ENCODE assay signal across 8 mouse cellular contexts in the genomic region with DNA sequence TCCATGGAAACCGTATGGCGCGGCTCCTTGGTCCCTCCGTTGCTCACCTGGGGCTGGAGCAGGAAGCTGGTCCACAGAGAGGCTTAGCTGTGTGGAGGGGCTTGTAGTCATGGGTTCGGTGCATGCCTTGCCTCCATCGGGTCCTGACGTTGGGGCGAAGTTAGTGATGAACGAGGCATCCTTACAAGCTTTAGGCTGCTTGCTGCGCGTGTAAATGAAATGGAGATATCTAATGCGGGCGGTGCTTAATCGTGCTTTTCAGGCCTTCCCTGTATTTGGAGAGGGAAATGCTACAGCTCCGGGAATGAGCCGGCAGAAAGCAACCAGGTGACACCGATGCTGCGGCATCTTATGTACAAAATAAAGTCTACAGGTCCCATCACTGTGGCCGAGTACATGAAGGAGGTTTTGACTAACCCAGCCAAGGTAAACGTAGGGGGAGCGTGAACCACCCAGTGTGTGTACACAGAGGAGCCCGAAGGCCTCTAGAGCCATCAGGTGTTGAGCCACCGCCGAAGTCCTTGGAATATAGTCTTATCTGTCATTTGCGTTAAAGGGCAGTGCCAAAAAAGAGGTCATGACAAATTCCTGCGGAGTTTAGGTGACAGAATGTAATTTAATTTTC. TPM values are rescaled to one million over a fixed set of nuclear protein-coding genes. Genes with fewer than 3 reads are reported as not detected.
DNase-seq lines count a peak whose midpoint lies in the region; ATAC-seq and TF ChIP-seq lines count a peak whose summit lies in the region.

No protein-coding gene starts in this region.

- ATAC-seq in forebrain, embryonic 13.5 days = peak; percentile 29; the same call in 1 of the 2 replicates
- ATAC-seq in liver, embryonic 13.5 days (ENCODE audit: low read depth) = peak; percentile 18
- ATAC-seq in monocyte, adult 5-6 weeks (replicated peaks; ENCODE audit: insufficient number of reproducible peaks, low FRiP score, low TSS enrichment, poor library complexity, severe bottlenecking) = no peak

- 7% methylated on average over 26 of the region's 26 CpGs for WGBS in heart, adult 2 months
- 10% methylated on average over 26 of the region's 26 CpGs for WGBS in forebrain, embryonic 13.5 days
- 6% methylated on average over 26 of the region's 26 CpGs for WGBS in liver, embryonic 13.5 days (ENCODE audit: insufficient replicate concordance)

- DNase-seq in heart, adult 2 months = no peak
- no peak for DNase-seq in heart, postnatal 36 days
- DNase-seq in ES-CJ7 (ENCODE audit: low read depth, low spot score) = peak; percentile 17
- no peak for DNase-seq in liver, embryonic 13.5 days
- no peak for DNase-seq in layer of hippocampus, adult 9-10 months (ENCODE audit: low spot score)
- DNase-seq in adrenal gland, postnatal 36 days = no peak

- TF ChIP-seq CTCF in heart, adult 2 months (IDR thresholded peaks at IDR 0.05) = no peak

- peak overlapping the region; percentile 70 for H3K4me2 ChIP-seq in forebrain, embryonic 13.5 days
- H3K4me2 ChIP-seq in liver, embryonic 13.5 days = peak overlapping the region; percentile 83

- H3K4me3 ChIP-seq in heart, adult 2 months = peak overlapping the region; percentile 88
- peak overlapping the region; percentile 89 for H3K4me3 ChIP-seq in forebrain, embryonic 13.5 days
- peak overlapping the region; percentile 91 for H3K4me3 ChIP-seq in liver, embryonic 13.5 days (replicated peaks)

- H3K79me2 ChIP-seq in heart, adult 2 months (replicated peaks; ENCODE audit: control insufficient read depth, insufficient read depth, low read length) = peaks cover 1% of the 10 kb centered on the region; the same call in 1 of the 2 replicates

- H3K27ac ChIP-seq in heart, adult 2 months = peak overlapping the region; percentile 62
- H3K27ac ChIP-seq in forebrain, embryonic 13.5 days = 0 out of 2 replicates have a peak overlapping the region, but pooled peaks have one; percentile 31
- peak overlapping the region; percentile 53 for H3K27ac ChIP-seq in liver, embryonic 13.5 days

- H3K4me1 ChIP-seq in heart, adult 2 months (ENCODE audit: control insufficient read depth, insufficient read depth, low read length) = peaks cover 5% of the 10 kb centered on the region
- peaks cover 36% of the 10 kb centered on the region for H3K4me1 ChIP-seq in forebrain, embryonic 13.5 days
- H3K4me1 ChIP-seq in liver, embryonic 13.5 days (replicated peaks) = peaks cover 47% of the 10 kb centered on the region

- no peak for TF ChIP-seq EP300 in heart, adult 2 months (IDR thresholded peaks at IDR 0.05; ENCODE audit: insufficient read depth, low read depth, low read length)

- peaks cover 13% of the 10 kb centered on the region for H3K36me3 ChIP-seq in heart, adult 2 months (ENCODE audit: control insufficient read depth, insufficient read depth, low read length)
- H3K36me3 ChIP-seq in forebrain, embryonic 13.5 days (ENCODE audit: poor library complexity, severe bottlenecking) = peaks cover 47% of the 10 kb centered on the region
- H3K36me3 ChIP-seq in liver, embryonic 13.5 days = peaks cover 45% of the 10 kb centered on the region

- H3K27me3 ChIP-seq in heart, adult 2 months (ENCODE audit: control insufficient read depth, insufficient read depth, low read length) = no peaks in the 10 kb centered on the region
- no peaks in the 10 kb centered on the region for H3K27me3 ChIP-seq in forebrain, embryonic 13.5 days
- no peaks in the 10 kb centered on the region for H3K27me3 ChIP-seq in liver, embryonic 13.5 days

- intact Hi-C loops in heart, adult 2 months (cut with DNase I) = loop anchor here (1.0 to 10.0 kb wide), 4 partner anchors 21 to 203 kb away; partner anchors contain the start of genes Cebpzos, Gpatch11, Heatr5b and Prkd3
- intact Hi-C loops in heart, postnatal 36 days (cut with DNase I) = loop anchor here (5.0 kb wide), 2 partner anchors 85 to 100 kb away; partner anchors contain the start of genes Gpatch11, Heatr5b and Prkd3

- TF ChIP-seq POLR2A in heart, adult 2 months (IDR thresholded peaks at IDR 0.05; ENCODE audit: insufficient read depth, low read depth, low read length) = 0 out of 2 replicates have a peak, but pooled peaks have one; percentile 1

- no peaks in the 10 kb centered on the region for H3K9me3 ChIP-seq in forebrain, embryonic 13.5 days (replicated peaks)
- H3K9me3 ChIP-seq in liver, embryonic 13.5 days (replicated peaks) = no peaks in the 10 kb centered on the region

- H3K9ac ChIP-seq in heart, adult 2 months (ENCODE audit: low read depth, low read length) = peak overlapping the region; percentile 82
- H3K9ac ChIP-seq in forebrain, embryonic 13.5 days = peak overlapping the region; percentile 76
- peak overlapping the region; percentile 84 for H3K9ac ChIP-seq in liver, embryonic 13.5 days

RNA-seq across cellular contexts. Expression of gene Ndufaf7, which starts 0.4 kb away (rescaled TPM):
- total RNA-seq in heart, adult 2 months (2021) = 10 to 100 TPM; 48.2 to 48.4 TPM
- polyA plus RNA-seq in heart, adult 2 months (2012; rRNA removed) = 12.6 and 29.1 TPM in 2 replicates
- 10 to 100 TPM; 47.9 to 58.1 TPM for total RNA-seq in heart, postnatal 36 days (2021)
- polyA plus RNA-seq in forebrain, embryonic 13.5 days (2015; fragmentation: Nextera tagmentation; extraction: Ambion mirVana) = 53.8 and 59.1 TPM in 2 replicates
- 38.8 and 39.2 TPM in 2 replicates for polyA plus RNA-seq in liver, embryonic 13.5 days (2015; fragmentation: Nextera tagmentation; extraction: Ambion mirVana)
- 40.7 to 61.7 TPM (median 53.5 TPM) in 3 replicates for total RNA-seq in monocyte, adult 5-6 weeks (2017)
- 10 to 100 TPM; 37.0 to 44.1 TPM for total RNA-seq in adrenal gland, postnatal 36 days (2021)

RNA-seq across cellular contexts. Expression of gene Cebpz, which starts 0.5 kb away (rescaled TPM):
- 10 to 100 TPM; 20.1 to 21.4 TPM for total RNA-seq in heart, adult 2 months (2021)
- polyA plus RNA-seq in heart, adult 2 months (2012; rRNA removed) = 3.1 and 7.8 TPM in 2 replicates
- total RNA-seq in heart, postnatal 36 days (2021) = 10 to 100 TPM; 20.7 to 25.2 TPM
- polyA plus RNA-seq in forebrain, embryonic 13.5 days (2015; fragmentation: Nextera tagmentation; extraction: Ambion mirVana) = 65.1 and 72.3 TPM in 2 replicates
- 44.2 and 51.1 TPM in 2 replicates for polyA plus RNA-seq in liver, embryonic 13.5 days (2015; fragmentation: Nextera tagmentation; extraction: Ambion mirVana)
- total RNA-seq in monocyte, adult 5-6 weeks (2017) = 139 to 178 TPM (median 141 TPM) in 3 replicates
- 10 to 100 TPM; 45.6 to 51.1 TPM for total RNA-seq in adrenal gland, postnatal 36 days (2021)

RNA-seq across cellular contexts. Expression of gene Cebpzos, which starts 21.0 kb away (rescaled TPM):
- total RNA-seq in heart, adult 2 months (2021) = 10 to 100 TPM; 54.0 to 63.4 TPM
- polyA plus RNA-seq in heart, adult 2 months (2012; rRNA removed) = 15.3 and 32.2 TPM in 2 replicates
- 10 to 100 TPM; 55.3 to 59.9 TPM for total RNA-seq in heart, postnatal 36 days (2021)
- 114 and 133 TPM in 2 replicates for polyA plus RNA-seq in forebrain, embryonic 13.5 days (2015; fragmentation: Nextera tagmentation; extraction: Ambion mirVana)
- polyA plus RNA-seq in liver, embryonic 13.5 days (2015; fragmentation: Nextera tagmentation; extraction: Ambion mirVana) = 57.3 and 64.9 TPM in 2 replicates
- total RNA-seq in monocyte, adult 5-6 weeks (2017) = 44.9 to 54.5 TPM (median 46.9 TPM) in 3 replicates
- 10 to 100 TPM; 30.0 to 44.4 TPM for total RNA-seq in adrenal gland, postnatal 36 days (2021)

RNA-seq across cellular contexts. Expression of gene Sult6b1, which starts 30.5 kb away (rescaled TPM):
- total RNA-seq in heart, adult 2 months (2021) = not detected
- 0.26 TPM in 1 of 2 replicates, not detected in the other for polyA plus RNA-seq in heart, adult 2 months (2012; rRNA removed)
- total RNA-seq in heart, postnatal 36 days (2021) = not detected
- 0.14 TPM in 1 of 2 replicates, not detected in the other for polyA plus RNA-seq in forebrain, embryonic 13.5 days (2015; fragmentation: Nextera tagmentation; extraction: Ambion mirVana)
- polyA plus RNA-seq in liver, embryonic 13.5 days (2015; fragmentation: Nextera tagmentation; extraction: Ambion mirVana) = 0.10 and 0.13 TPM in 2 replicates
- not detected in 3 replicates for total RNA-seq in monocyte, adult 5-6 weeks (2017)
- total RNA-seq in adrenal gland, postnatal 36 days (2021) = not detected

RNA-seq across cellular contexts. Expression of gene Eif2ak2, which starts 55.0 kb away (rescaled TPM):
- total RNA-seq in heart, adult 2 months (2021) = 1 to 10 TPM; 7.8 to 8.0 TPM
- polyA plus RNA-seq in heart, adult 2 months (2012; rRNA removed) = 2.7 and 4.2 TPM in 2 replicates
- total RNA-seq in heart, postnatal 36 days (2021) = 10 to 100 TPM; 10.2 to 10.7 TPM
- polyA plus RNA-seq in forebrain, embryonic 13.5 days (2015; fragmentation: Nextera tagmentation; extraction: Ambion mirVana) = 5.2 and 5.5 TPM in 2 replicates
- 9.4 and 11.5 TPM in 2 replicates for polyA plus RNA-seq in liver, embryonic 13.5 days (2015; fragmentation: Nextera tagmentation; extraction: Ambion mirVana)
- 20.6 to 56.7 TPM (median 46.8 TPM) in 3 replicates for total RNA-seq in monocyte, adult 5-6 weeks (2017)
- total RNA-seq in adrenal gland, postnatal 36 days (2021) = 10 to 100 TPM; 29.3 to 33.2 TPM
